Mouse (Mus musculus): ENCODE results near the gene Zfp568. TPM values are rescaled to one million over a fixed set of nuclear protein-coding genes. Genes with fewer than 3 reads are reported as not detected.

Gene Zfp568
- polyA plus RNA-seq, 1 experiment from 2014 or later, result 3.5 TPM

- H3K4me3 ChIP-seq (ENCODE audit: low read length), result no peak overlapping the region
- H3K9ac ChIP-seq (ENCODE audit: low read depth, low read length), result no peak overlapping the region
- WGBS, result 77% methylated on average over 4 of the region's 4 CpGs
- no peak overlapping the region for H3K4me2 ChIP-seq (ENCODE audit: low read length)
- no peak for ATAC-seq
- H3K4me1 ChIP-seq (ENCODE audit: control insufficient read depth, insufficient read depth, low read depth, low read length), result no peaks in the 10 kb centered on the region
- H3K27ac ChIP-seq (ENCODE audit: low read depth, low read length), result no peak overlapping the region
- no peaks in the 10 kb centered on the region for H3K27me3 ChIP-seq (replicated peaks; ENCODE audit: control insufficient read depth, insufficient read depth, low read length)
- H3K9me3 ChIP-seq (ENCODE audit: control insufficient read depth, low read length), result no peaks in the 10 kb centered on the region
- peaks cover 26% of the 10 kb centered on the region for H3K36me3 ChIP-seq (ENCODE audit: control insufficient read depth, insufficient read depth, low read length)
These were observed 43.6 kb downstream of the Zfp568 start for GRCm38 (mm10) chr7:30027331-30027730.

- no peak overlapping the region for H3K27ac ChIP-seq (ENCODE audit: low read depth, low read length)
- peaks cover 15% of the 10 kb centered on the region for H3K36me3 ChIP-seq (ENCODE audit: control insufficient read depth, insufficient read depth, low read length)
- H3K9ac ChIP-seq (ENCODE audit: low read depth, low read length), result no peak overlapping the region
- no peaks in the 10 kb centered on the region for H3K4me1 ChIP-seq (ENCODE audit: control insufficient read depth, insufficient read depth, low read depth, low read length)
- no peak overlapping the region for H3K4me3 ChIP-seq (ENCODE audit: low read length)
- no peaks in the 10 kb centered on the region for H3K9me3 ChIP-seq (ENCODE audit: control insufficient read depth, low read length)
- 95% methylated on average over 3 of the region's 3 CpGs for WGBS
- no peaks in the 10 kb centered on the region for H3K27me3 ChIP-seq (replicated peaks; ENCODE audit: control insufficient read depth, insufficient read depth, low read length)
- H3K4me2 ChIP-seq (ENCODE audit: low read length), result no peak overlapping the region
- no peak for ATAC-seq
These were observed 44.8 kb downstream of the Zfp568 start for GRCm38 (mm10) chr7:30028572-30028971.

- no peak overlapping the region for H3K4me2 ChIP-seq (ENCODE audit: low read length)
- H3K4me3 ChIP-seq (ENCODE audit: low read length), result no peak overlapping the region
- H3K9ac ChIP-seq (ENCODE audit: low read depth, low read length), result no peak overlapping the region
- peaks cover 3% of the 10 kb centered on the region; the same call in 1 of the 2 replicates for H3K36me3 ChIP-seq (ENCODE audit: control insufficient read depth, insufficient read depth, low read length)
- H3K27ac ChIP-seq (ENCODE audit: low read depth, low read length), result no peak overlapping the region
- ATAC-seq, result no peak
- no peaks in the 10 kb centered on the region for H3K27me3 ChIP-seq (replicated peaks; ENCODE audit: control insufficient read depth, insufficient read depth, low read length)
- no peaks in the 10 kb centered on the region for H3K4me1 ChIP-seq (ENCODE audit: control insufficient read depth, insufficient read depth, low read depth, low read length)
- H3K9me3 ChIP-seq (ENCODE audit: control insufficient read depth, low read length), result no peaks in the 10 kb centered on the region
- WGBS, result 29% methylated on average over 6 of the region's 6 CpGs
These were observed 46.9 kb downstream of the Zfp568 start for GRCm38 (mm10) chr7:30030677-30031076.

GRCm38 (mm10) chr7:30031379-30031778 is 47.6 kb downstream of the Zfp568 start:
- H3K4me2 ChIP-seq (ENCODE audit: low read length), result no peak overlapping the region
- H3K4me3 ChIP-seq (ENCODE audit: low read length), result no peak overlapping the region
- 75% methylated on average over 3 of the region's 3 CpGs for WGBS
- no peak overlapping the region for H3K27ac ChIP-seq (ENCODE audit: low read depth, low read length)
- H3K36me3 ChIP-seq (ENCODE audit: control insufficient read depth, insufficient read depth, low read length), result peaks cover 3% of the 10 kb centered on the region
- H3K9me3 ChIP-seq (ENCODE audit: control insufficient read depth, low read length), result no peaks in the 10 kb centered on the region
- no peak for ATAC-seq
- H3K9ac ChIP-seq (ENCODE audit: low read depth, low read length), result no peak overlapping the region
- H3K4me1 ChIP-seq (ENCODE audit: control insufficient read depth, insufficient read depth, low read depth, low read length), result no peaks in the 10 kb centered on the region
- no peaks in the 10 kb centered on the region for H3K27me3 ChIP-seq (replicated peaks; ENCODE audit: control insufficient read depth, insufficient read depth, low read length)

- H3K4me3 ChIP-seq (ENCODE audit: low read length), result no peak overlapping the region
- ATAC-seq, result no peak
- no peaks in the 10 kb centered on the region for H3K9me3 ChIP-seq (ENCODE audit: control insufficient read depth, low read length)
- no peak overlapping the region for H3K27ac ChIP-seq (ENCODE audit: low read depth, low read length)
- no peak overlapping the region for H3K9ac ChIP-seq (ENCODE audit: low read depth, low read length)
- no peaks in the 10 kb centered on the region for H3K27me3 ChIP-seq (replicated peaks; ENCODE audit: control insufficient read depth, insufficient read depth, low read length)
- 95% methylated on average over 12 of the region's 12 CpGs for WGBS
- H3K36me3 ChIP-seq (ENCODE audit: control insufficient read depth, insufficient read depth, low read length), result peaks cover 28% of the 10 kb centered on the region
- H3K4me1 ChIP-seq (ENCODE audit: control insufficient read depth, insufficient read depth, low read depth, low read length), result no peaks in the 10 kb centered on the region
- no peak overlapping the region for H3K4me2 ChIP-seq (ENCODE audit: low read length)
These were observed 50.6 kb downstream of the Zfp568 start for GRCm38 (mm10) chr7:30034331-30034730.

- peaks cover 14% of the 10 kb centered on the region for H3K36me3 ChIP-seq (ENCODE audit: control insufficient read depth, insufficient read depth, low read length)
- H3K9me3 ChIP-seq (ENCODE audit: control insufficient read depth, low read length), result no peaks in the 10 kb centered on the region
- no peak overlapping the region; the same call in 1 of the 2 replicates for H3K27ac ChIP-seq (ENCODE audit: low read depth, low read length)
- WGBS, result 63% methylated on average over 9 of the region's 9 CpGs
- H3K4me1 ChIP-seq (ENCODE audit: control insufficient read depth, insufficient read depth, low read depth, low read length), result no peaks in the 10 kb centered on the region
- H3K9ac ChIP-seq (ENCODE audit: low read depth, low read length), result no peak overlapping the region
- no peaks in the 10 kb centered on the region for H3K27me3 ChIP-seq (replicated peaks; ENCODE audit: control insufficient read depth, insufficient read depth, low read length)
- H3K4me2 ChIP-seq (ENCODE audit: low read length), result no peak overlapping the region
- no peak for ATAC-seq
- no peak overlapping the region for H3K4me3 ChIP-seq (ENCODE audit: low read length)
These were observed 60.6 kb downstream of the Zfp568 start for GRCm38 (mm10) chr7:30044354-30044753.

GRCm38 (mm10) chr7:30048126-30048525 is 64.4 kb downstream of the Zfp568 start:
- no peak overlapping the region for H3K4me2 ChIP-seq (ENCODE audit: low read length)
- ATAC-seq, result no peak
- no peaks in the 10 kb centered on the region for H3K9me3 ChIP-seq (ENCODE audit: control insufficient read depth, low read length)
- H3K27ac ChIP-seq (ENCODE audit: low read depth, low read length), result no peak overlapping the region
- H3K4me3 ChIP-seq (ENCODE audit: low read length), result no peak overlapping the region
- peaks cover 10% of the 10 kb centered on the region for H3K4me1 ChIP-seq (ENCODE audit: control insufficient read depth, insufficient read depth, low read depth, low read length)
- 91% methylated on average over 4 of the region's 4 CpGs for WGBS
- H3K9ac ChIP-seq (ENCODE audit: low read depth, low read length), result no peak overlapping the region
- no peaks in the 10 kb centered on the region for H3K27me3 ChIP-seq (replicated peaks; ENCODE audit: control insufficient read depth, insufficient read depth, low read length)
- no peaks in the 10 kb centered on the region for H3K36me3 ChIP-seq (ENCODE audit: control insufficient read depth, insufficient read depth, low read length)

GRCm38 (mm10) chr7:30050882-30051548 is 67.3 kb downstream of the Zfp568 start, which contains the start of gene Zfp14:
TSS of gene Zfp14 (minus strand) at chr7:30051380.
- H3K36me3 ChIP-seq (ENCODE audit: control insufficient read depth, insufficient read depth, low read length), result peaks cover 3% of the 10 kb centered on the region; the same call in 1 of the 2 replicates
- under 1% methylated on average over 40 of the region's 40 CpGs for WGBS
- no peaks in the 10 kb centered on the region for H3K27me3 ChIP-seq (replicated peaks; ENCODE audit: control insufficient read depth, insufficient read depth, low read length)
- H3K9me3 ChIP-seq (ENCODE audit: control insufficient read depth, low read length), result no peaks in the 10 kb centered on the region
- H3K9ac ChIP-seq (ENCODE audit: low read depth, low read length), result peak within 1 kb of the TSS; percentile 86
- peaks cover 10% of the 10 kb centered on the region for H3K4me1 ChIP-seq (ENCODE audit: control insufficient read depth, insufficient read depth, low read depth, low read length)
- ATAC-seq, result peak; percentile 99
- H3K27ac ChIP-seq (ENCODE audit: low read depth, low read length), result peak within 1 kb of the TSS; percentile 83
- peak within 1 kb of the TSS; percentile 74 for H3K4me2 ChIP-seq (ENCODE audit: low read length)
- peak within 1 kb of the TSS; percentile 71 for H3K4me3 ChIP-seq (ENCODE audit: low read length)

GRCm38 (mm10) chr7:30053591-30053990 is 69.8 kb downstream of the Zfp568 start:
- 12% methylated on average over 3 of the region's 3 CpGs for WGBS
- H3K27me3 ChIP-seq (replicated peaks; ENCODE audit: control insufficient read depth, insufficient read depth, low read length), result no peaks in the 10 kb centered on the region
- no peaks in the 10 kb centered on the region for H3K9me3 ChIP-seq (ENCODE audit: control insufficient read depth, low read length)
- no peak overlapping the region for H3K9ac ChIP-seq (ENCODE audit: low read depth, low read length)
- ATAC-seq, result no peak
- H3K36me3 ChIP-seq (ENCODE audit: control insufficient read depth, insufficient read depth, low read length), result peaks cover 18% of the 10 kb centered on the region
- H3K4me1 ChIP-seq (ENCODE audit: control insufficient read depth, insufficient read depth, low read depth, low read length), result peaks cover 10% of the 10 kb centered on the region
- no peak overlapping the region for H3K4me2 ChIP-seq (ENCODE audit: low read length)
- H3K4me3 ChIP-seq (ENCODE audit: low read length), result no peak overlapping the region
- no peak overlapping the region for H3K27ac ChIP-seq (ENCODE audit: low read depth, low read length)

Measured in hindbrain, embryonic 16.5 days (tissue).